Mouse (Mus musculus) retina, postnatal 1 day (tissue): ENCODE results near the gene Hormad2.

Experiments used
- DNase-seq: peaks from one replicate; pipeline ENCODE4 v3.0.0-alpha.2; 2012

Gene Hormad2

GRCm38 (mm10) chr11:4442280-4442679 lies 1.4 kb upstream of the Hormad2 start:
- no peak for DNase-seq

DNA sequence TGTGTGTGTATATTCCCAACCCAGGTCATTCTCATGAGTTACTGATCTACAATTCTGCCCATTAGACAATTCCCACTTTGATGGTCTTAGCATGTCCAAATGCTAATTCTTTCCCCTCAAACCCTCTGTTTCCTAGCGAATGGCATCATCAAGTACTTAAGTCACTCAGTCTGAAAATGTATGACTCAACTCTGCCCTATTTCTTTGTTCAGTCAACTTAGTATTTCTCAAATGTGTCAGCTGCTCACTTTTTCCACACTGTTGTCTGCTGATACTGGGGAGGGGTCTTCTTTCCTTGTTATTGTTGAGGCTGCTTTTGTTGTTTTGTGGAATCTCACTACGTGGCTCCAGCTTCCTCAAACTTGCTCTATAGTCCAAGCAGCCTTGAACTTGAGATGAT lies 2.7 kb downstream of the Hormad2 start:
- DNase-seq = no peak

GRCm38 (mm10) chr11:4437318-4437717 lies 3.6 kb downstream of the Hormad2 start:
- no peak for DNase-seq

DNA sequence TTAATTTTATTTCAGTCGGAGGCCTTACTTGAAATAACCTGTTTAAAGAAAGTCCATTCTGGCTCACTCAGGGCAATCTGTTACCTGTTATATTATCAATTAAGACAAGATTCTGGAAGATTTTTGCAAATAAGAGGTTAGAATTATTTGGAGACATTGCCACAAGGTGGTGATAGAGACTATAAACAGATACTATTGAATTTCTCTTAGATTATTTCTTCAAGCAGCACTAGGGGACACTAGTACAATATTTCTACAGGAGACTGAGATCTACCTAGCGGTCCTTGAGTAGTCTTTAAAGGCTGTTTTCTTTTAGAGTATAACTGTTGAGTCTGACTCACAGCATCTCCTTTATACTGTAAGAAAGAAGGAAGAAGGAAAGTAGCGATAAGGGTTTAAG lies 4.3 kb downstream of the Hormad2 start:
- peak; percentile 38 for DNase-seq

DNA sequence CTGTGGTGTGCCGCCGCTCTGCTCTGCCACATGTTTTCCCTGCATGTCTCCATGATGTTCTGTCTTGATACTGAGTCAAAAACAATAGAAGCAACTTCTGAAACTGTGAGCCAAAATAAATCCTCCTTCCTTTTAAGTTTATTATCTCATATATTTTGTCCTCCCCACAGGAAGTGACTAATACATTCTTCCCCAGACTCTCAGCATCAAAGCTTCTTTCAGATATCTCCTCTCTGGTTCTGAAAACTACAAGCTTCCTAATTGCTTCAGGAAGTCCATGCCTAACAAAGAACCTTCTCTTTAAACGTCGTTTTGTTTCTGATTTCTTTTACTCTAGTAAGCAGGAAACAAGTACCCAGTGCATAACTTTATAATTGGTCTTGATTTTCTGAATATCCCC lies 6.4 kb downstream of the Hormad2 start:
- DNase-seq = peak; percentile 34

GRCm38 (mm10) chr11:4423818-4424217 lies 17.1 kb downstream of the Hormad2 start:
- DNase-seq = no peak

DNA sequence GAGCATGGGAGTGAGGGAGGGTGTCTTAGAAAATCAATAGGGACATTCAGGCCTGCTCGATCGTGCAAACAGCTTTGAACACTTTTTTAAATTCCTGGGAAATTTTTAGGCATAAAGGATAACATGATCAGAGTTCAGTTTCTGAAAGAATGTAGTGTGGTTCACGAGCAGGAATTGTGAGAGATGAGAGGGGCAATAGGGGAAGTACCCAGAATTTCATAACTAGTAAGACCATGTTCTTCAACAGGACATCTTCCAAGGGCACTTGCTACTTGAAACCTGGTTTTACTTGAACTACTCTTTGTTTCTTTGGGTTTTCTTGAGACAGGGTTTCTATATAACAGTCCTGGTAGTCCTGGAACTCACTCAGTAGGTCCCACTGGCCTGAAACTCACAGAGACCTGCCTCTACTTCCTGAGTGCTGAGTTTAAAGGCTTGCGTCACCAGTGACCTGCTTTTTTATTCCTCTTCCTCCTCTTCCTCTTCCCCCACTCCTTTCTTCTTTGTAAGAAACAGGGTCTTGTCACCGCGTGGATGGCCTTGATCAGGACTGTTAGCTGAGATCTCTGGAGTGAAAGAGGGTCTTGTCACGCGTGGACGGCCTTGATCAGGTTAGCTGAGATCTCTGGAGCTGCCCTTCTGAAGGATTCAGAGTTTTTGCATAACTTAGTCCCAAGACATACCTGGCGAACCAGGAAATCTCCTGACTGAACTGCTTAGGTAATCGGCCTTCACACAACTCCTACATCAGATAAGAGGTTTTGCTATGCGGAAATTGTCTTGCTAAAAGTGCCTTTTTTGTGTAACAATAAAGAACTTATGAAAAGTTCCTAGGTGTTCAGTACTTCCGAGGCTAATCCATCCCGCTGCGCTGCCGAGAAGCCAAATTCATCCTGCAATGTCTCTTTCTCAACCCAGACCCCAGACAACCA lies 18.1 kb downstream of the Hormad2 start:
- no peak for DNase-seq

GRCm38 (mm10) chr11:4421933-4422488 lies 18.9 kb downstream of the Hormad2 start:
- DNase-seq = no peak

- no peak for DNase-seq
These were observed 22.9 kb downstream of the Hormad2 start for GRCm38 (mm10) chr11:4417986-4418385.

GRCm38 (mm10) chr11:4412294-4412693 lies 28.6 kb downstream of the Hormad2 start:
- DNase-seq = no peak

GRCm38 (mm10) chr11:4404277-4404676 lies 36.6 kb downstream of the Hormad2 start:
- DNase-seq = no peak

DNA sequence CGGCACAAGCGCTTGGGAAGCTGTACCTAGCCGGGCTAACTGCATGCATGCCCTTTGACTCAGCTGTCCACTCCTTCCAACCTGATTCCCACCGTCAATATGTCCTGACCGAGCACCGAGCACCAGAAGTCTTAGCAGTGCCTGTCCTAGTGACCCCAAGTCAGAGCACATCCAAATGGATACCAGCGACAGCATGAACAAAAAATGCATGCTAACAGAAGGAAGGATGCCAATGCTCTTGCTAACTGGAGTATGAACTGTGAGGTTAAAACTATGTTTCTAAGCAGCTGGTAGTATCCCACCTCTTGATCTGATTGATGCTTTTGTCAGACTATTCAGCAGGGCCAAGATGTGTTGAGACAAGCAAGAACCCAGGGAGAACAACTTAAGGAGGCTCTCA lies 37.5 kb downstream of the Hormad2 start:
- no peak for DNase-seq

- no peak for DNase-seq
These were observed 39.7 kb downstream of the Hormad2 start for GRCm38 (mm10) chr11:4401251-4401650.

- no peak for DNase-seq
These were observed 46.7 kb downstream of the Hormad2 start for GRCm38 (mm10) chr11:4394226-4394625.

- no peak for DNase-seq
These were observed 52.9 kb downstream of the Hormad2 start for GRCm38 (mm10) chr11:4388018-4388417.

GRCm38 (mm10) chr11:4382321-4382720 lies 58.6 kb downstream of the Hormad2 start:
- no peak for DNase-seq

DNA sequence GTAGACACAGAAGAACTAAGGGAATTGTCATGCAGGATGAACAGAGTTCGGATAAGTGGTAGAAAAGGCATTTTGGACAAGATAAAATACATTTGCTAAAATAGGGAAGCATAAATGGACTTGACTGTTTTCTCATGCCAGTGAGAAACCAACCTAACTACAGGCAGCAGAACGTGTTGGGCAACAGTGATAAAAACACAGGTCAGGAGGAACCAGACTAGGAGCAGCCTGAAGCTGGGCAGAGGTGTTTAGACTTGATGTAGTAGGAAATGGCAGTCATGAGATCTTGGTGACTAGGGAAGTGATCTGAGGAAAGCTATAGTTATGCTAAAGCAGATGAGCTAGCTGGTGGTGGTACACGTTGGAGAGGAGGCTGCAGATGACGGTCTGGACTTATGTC lies 61.0 kb downstream of the Hormad2 start:
- DNase-seq = no peak

- DNase-seq = no peak
These were observed 74.5 kb downstream of the Hormad2 start for GRCm38 (mm10) chr11:4366389-4366788.

- DNase-seq = no peak
These were observed 85.5 kb downstream of the Hormad2 start for GRCm38 (mm10) chr11:4355430-4355829.

- DNase-seq = no peak
These were observed 88.3 kb downstream of the Hormad2 start for GRCm38 (mm10) chr11:4352637-4353036.

DNA sequence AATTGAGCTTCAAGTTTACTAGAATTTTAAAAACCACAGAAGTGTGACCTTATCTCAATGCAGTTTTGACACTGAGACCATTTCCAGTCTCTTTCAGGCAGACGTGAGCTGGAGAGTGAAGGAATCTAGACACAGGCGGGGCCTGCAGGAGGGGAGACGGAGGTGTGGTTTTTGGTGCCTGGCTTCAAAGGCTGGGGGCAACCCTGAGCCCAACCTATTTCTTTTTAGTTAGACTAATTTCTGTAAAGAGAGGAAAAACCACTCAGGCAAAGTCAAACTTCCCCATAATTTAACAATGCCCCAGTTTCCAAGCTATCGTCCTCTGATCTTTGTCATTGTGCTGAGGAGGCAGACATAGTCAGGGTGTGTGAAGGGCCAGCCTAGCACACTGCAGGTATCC lies 97.0 kb downstream of the Hormad2 start:
- no peak for DNase-seq

GRCm38 (mm10) chr11:4342027-4342426 lies 98.9 kb downstream of the Hormad2 start:
- no peak for DNase-seq

- no peak for DNase-seq
These were observed 100.7 kb downstream of the Hormad2 start for GRCm38 (mm10) chr11:4340109-4340779.

GRCm38 (mm10) chr11:4339275-4339674 lies 101.6 kb downstream of the Hormad2 start:
- DNase-seq = no peak
